Mouse (Mus musculus) heart, embryonic 15.5 days (tissue): ENCODE data around the gene Cntfr. TPM values are rescaled to one million over a fixed set of nuclear protein-coding genes. Genes with fewer than 3 reads are reported as not detected.
"Not testable (repeated sequence)": the region's sequence is repeated elsewhere in the genome, so short reads cannot be mapped to it uniquely, and the experiment has no call there.

Experiments
- ATAC-seq: fragments of 200-750 bp; cut with Nextera tagmentation; replicated peaks from 2 replicates; pipeline ENCODE4 v1.8.0; 2017; ENCODE audit warnings: low read depth, moderate TSS enrichment; ENCODE audit not compliant: insufficient number of reproducible peaks, insufficient read depth, low FRiP score
- H3K27ac ChIP-seq: fragments of 300-500 bp; sonication (generic); 2 replicates; pipeline ENCODE4 v1.5.1; 2015; ENCODE audit warnings: mild to moderate bottlenecking, inconsistent platforms
- H3K27me3 ChIP-seq: fragments of 300-500 bp; sonication (generic); 2 replicates; pipeline ENCODE4 v1.6.1; 2015; ENCODE audit warnings: inconsistent platforms
- H3K36me3 ChIP-seq: fragments of 300-500 bp; sonication (generic); 2 replicates; pipeline ENCODE4 v1.6.1; 2015; ENCODE audit warnings: mild to moderate bottlenecking, inconsistent platforms
- H3K4me1 ChIP-seq: fragments of 300-500 bp; sonication (generic); replicated peaks from 2 replicates; pipeline ENCODE4 v1.6.1; 2015; ENCODE audit warnings: inconsistent platforms
- H3K4me2 ChIP-seq: fragments of 300-500 bp; sonication (generic); 2 replicates; pipeline ENCODE4 v1.6.1; 2015; ENCODE audit warnings: inconsistent platforms, mild to moderate bottlenecking, moderate library complexity
- H3K4me3 ChIP-seq: fragments of 300-500 bp; sonication (generic); 2 replicates; pipeline ENCODE4 v1.5.1; 2015; ENCODE audit warnings: mild to moderate bottlenecking, inconsistent platforms
- H3K9ac ChIP-seq: fragments of 300-500 bp; sonication (generic); 2 replicates; pipeline ENCODE4 v1.6.1; 2015; ENCODE audit warnings: mild to moderate bottlenecking, inconsistent platforms
- H3K9me3 ChIP-seq: fragments of 300-500 bp; sonication (generic); replicated peaks from 2 replicates; pipeline ENCODE4 v1.6.1; 2016; ENCODE audit warnings: inconsistent platforms
- WGBS: fragments of 180-500 bp; shearing (Covaris S2); methylation state at CpG from one replicate; pipeline ENCODE4 v1.1.7; 2015; ENCODE audit warnings: mixed read lengths; 5-methylcytosine and 5-hydroxymethylcytosine counted together
- polyA plus RNA-seq: library from polyadenylated mRNA; unstranded; fragments of >200 nt; fragmentation: Nextera tagmentation; extraction: Ambion mirVana; gene quantifications from 2 replicates; pipeline ENCODE4 v1.2.1, GENCODE M21; 2015

The Cntfr gene
- polyA plus RNA-seq, 1 experiment from 2014 or later: 2.0 TPM

DNA sequence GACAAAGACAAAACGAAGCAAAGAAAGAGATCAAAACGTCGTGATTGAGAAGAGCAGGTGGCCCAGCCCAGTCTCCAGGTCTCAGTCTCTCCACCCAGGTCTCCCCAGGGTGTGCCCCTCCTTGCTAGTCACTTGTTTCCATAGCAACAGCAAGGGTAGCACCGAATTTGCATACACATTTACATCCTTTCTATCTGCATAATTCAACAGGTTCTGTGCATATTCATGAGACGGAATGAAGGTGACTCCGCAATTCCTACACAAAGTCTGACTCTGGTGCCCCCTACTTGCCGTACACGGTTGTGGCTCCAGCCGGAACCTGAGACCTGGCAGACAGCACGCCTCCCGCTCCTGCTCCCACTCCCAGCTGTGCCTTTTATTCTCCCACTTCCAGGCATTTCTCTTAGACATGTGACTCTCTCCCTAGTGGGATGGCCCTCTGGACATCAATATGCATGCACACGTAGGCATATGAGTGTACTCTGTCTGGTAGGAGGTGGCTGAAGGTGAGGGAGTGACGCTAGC is 10.2 kb upstream of the Cntfr start:
- Histone ChIP-seq H3K4me2 (peak overlapping the region; percentile 15; the same call in 1 of the 2 replicates), H3K27ac (no peak overlapping the region), H3K9me3 (no peaks in the 10 kb centered on the region), H3K27me3 (peaks cover 29% of the 10 kb centered on the region), H3K4me1 (peaks cover 20% of the 10 kb centered on the region), H3K4me3 (no peak overlapping the region), H3K36me3 (peaks cover 5% of the 10 kb centered on the region; the same call in 1 of the 2 replicates), H3K9ac (no peak overlapping the region)
- ATAC-seq: peak; percentile 53
- WGBS: 3% methylated on average over 13 of the region's 13 CpGs

DNA sequence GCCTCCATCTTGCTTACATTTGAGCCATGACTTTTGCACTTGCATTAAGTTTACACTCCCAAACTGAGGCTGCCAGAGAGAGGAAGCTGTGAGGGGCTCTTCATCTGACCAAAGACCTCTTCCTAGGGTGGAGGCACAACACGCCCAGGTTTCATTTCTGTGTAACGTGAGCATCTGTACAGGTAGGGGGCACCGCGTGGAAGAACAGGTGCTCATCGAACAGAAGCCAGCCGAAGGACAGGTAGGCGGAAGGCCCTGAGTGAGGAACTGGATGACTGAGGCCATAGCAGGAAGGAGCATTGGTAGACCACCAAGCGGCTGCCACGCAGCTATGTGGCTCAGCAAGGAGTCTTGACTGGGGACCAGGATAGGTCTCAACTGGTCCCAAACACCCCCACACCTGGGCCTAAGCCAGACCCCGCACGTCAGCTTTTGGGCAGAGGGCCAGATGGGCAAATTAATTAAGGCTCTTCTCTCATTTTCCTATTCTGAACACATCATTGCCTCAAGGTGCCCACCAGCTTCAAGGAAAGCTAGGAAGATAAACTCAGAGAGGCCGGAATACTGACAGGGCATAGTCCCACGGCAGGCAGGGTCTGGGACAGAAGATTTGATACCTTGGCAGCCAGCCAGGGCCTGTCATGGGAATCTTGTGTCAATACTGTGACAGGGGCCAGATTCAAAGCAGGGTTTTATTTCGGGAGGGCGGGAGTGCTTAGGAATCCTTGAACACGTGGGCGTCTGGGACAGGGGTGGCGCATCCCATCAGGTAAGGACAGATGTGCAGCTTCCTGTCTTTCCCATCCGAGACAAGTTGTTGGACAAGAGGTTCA is 9.2 kb upstream of the Cntfr start:
- Histone ChIP-seq H3K27ac (no peak overlapping the region), H3K9me3 (no peaks in the 10 kb centered on the region), H3K36me3 (no peaks in the 10 kb centered on the region), H3K4me3 (no peak overlapping the region), H3K27me3 (peaks cover 29% of the 10 kb centered on the region), H3K4me1 (peaks cover 14% of the 10 kb centered on the region), H3K4me2 (0 out of 2 replicates have a peak overlapping the region, but pooled peaks have one; percentile 15), H3K9ac (no peak overlapping the region)
- no peak for ATAC-seq
- WGBS: 51% methylated on average over 19 of the region's 19 CpGs

DNA sequence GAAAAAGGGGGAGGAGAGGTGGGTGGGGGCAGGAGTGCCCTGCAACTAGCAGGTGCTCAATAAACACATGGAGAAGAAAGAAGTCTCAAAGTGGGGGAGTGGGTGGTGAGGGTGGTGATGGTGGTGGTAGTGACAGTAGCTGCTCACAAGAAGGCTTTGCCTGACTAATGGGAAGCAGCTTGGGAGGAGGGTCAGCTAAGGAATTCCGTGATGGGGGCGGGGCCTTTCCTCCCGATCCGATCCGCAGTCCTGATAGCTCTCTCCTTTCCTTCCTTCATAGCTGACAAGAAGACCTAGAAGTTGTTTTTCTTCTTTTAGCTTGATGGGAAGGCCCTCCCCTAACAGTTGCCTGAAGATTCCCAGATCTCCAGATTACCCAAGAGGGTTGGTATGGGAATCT is 7.8 kb upstream of the Cntfr start:
- no peak overlapping the region for H3K4me3 ChIP-seq
- WGBS: 6% methylated on average over 5 of the region's 5 CpGs
- no peak overlapping the region for H3K9ac ChIP-seq
- no peak for ATAC-seq
- H3K27me3 ChIP-seq: peaks cover 29% of the 10 kb centered on the region
- H3K36me3 ChIP-seq: no peaks in the 10 kb centered on the region
- peaks cover 14% of the 10 kb centered on the region for H3K4me1 ChIP-seq
- H3K27ac ChIP-seq: no peak overlapping the region
- no peaks in the 10 kb centered on the region for H3K9me3 ChIP-seq
- H3K4me2 ChIP-seq: no peak overlapping the region

DNA sequence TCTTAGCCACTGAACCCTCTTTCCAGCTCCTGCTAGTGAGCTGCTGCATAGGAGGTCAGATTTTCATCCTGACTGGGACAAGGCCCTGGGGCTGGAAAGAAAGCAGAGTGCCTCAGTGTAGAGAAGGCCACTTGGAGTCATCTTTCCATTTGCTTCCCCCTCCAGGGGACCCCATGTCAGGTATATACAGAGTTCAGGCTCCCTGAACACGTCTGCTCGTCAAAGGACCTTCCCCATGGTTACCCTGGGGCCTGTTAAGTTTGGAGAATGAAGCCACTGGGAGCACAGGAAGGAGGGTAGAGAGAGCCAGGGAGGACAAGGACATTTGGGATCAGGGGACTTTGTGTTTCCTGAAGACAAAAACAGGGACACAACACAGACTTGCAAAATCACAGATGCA is 5.3 kb upstream of the Cntfr start:
- Histone ChIP-seq H3K27me3 (peaks cover 26% of the 10 kb centered on the region), H3K4me1 (peaks cover 13% of the 10 kb centered on the region)
- H3K4me3 ChIP-seq, H3K4me2 ChIP-seq, H3K36me3 ChIP-seq, H3K9ac ChIP-seq, ATAC-seq, H3K9me3 ChIP-seq, H3K27ac ChIP-seq: not testable (repeated sequence)
- WGBS: 62% methylated on average over 2 of the region's 2 CpGs

DNA sequence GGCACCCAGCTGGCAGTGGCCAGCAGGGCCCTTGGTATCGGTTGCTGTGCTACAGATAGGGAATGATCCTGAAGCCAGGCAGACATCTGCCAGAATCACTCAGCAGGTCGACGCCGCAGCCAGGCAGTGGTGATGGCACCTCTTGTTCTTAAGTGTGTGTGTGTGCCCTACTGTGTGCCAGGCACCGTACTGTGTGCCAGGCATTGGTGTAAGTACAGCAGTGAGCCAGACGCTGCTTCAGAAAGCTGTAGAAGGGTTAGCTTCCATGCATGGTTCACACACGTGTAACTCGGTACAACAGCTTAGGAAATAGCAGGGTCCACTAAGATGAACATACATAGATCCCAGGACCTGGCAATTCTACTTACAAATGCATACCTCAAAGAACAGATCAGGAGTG is 3.3 kb upstream of the Cntfr start:
- H3K4me3 ChIP-seq, H3K36me3 ChIP-seq, ATAC-seq, H3K9ac ChIP-seq, H3K4me1 ChIP-seq, H3K9me3 ChIP-seq, H3K4me2 ChIP-seq, H3K27ac ChIP-seq: not testable (repeated sequence)
- WGBS: 78% methylated on average over 5 of the region's 8 CpGs
- peaks cover 15% of the 10 kb centered on the region for H3K27me3 ChIP-seq

DNA sequence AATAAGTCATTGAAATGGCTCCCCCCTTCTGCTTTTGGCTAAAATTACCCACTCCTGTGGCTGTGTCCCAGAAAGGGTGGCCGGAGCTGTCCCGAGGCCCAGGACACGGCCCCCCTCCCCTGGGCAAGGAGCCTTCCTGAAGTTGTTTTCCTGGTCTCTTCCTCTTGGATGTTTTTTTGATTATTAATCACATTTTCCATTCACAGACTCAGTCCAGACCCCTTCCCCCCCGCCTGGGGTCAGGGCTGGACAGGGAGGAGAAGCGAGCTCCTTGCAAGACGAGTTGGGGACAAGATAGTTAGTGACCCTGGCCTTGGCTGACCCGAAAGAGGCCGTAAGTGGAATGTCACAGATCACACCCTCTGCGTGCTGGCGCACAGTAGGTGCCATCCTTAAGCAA is 2.9 kb upstream of the Cntfr start, which contains the start of gene Il11ra1:
Gene Il11ra1, plus strand, starts transcription at position 207 of the 400 bp plus-strand sequence.
- Histone ChIP-seq H3K27me3 (peaks cover 10% of the 10 kb centered on the region), H3K4me2 (peak within 1 kb of the TSS; percentile 29)
- H3K4me3 ChIP-seq, H3K36me3 ChIP-seq, H3K9me3 ChIP-seq, H3K9ac ChIP-seq, H3K4me1 ChIP-seq, ATAC-seq, H3K27ac ChIP-seq: not testable (repeated sequence)
- WGBS: 62% methylated on average over 10 of the region's 10 CpGs

DNA sequence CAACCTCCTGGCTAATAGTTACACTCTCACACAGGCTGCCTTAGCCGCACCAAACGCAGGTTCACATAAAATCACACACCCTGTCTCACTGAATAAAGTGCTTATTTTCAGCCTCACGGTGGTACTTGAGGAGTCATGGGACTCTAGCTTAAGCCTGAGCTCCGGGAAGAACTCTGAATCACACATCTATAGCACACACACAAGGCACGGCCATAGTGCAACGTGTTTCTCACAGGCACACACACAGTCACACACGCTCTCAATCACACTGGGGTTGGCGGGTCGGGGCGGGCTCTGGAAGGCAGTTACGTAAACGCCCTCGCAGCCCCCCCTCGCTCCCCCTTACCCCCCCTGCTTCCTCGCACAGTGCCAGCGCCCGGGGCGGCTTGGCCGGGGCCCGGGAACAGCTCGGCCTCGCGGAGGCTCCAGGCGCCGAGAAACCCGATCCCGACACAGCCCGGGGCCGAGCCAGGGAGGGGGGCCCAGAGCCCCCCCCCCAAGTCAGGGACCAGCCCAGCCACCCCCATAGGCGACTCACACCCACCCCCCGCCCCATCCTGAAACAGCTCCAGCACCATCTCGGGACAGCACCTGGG is 1.6 kb upstream of the Cntfr start:
- H3K4me3 ChIP-seq, H3K9me3 ChIP-seq, H3K9ac ChIP-seq, H3K27me3 ChIP-seq, H3K27ac ChIP-seq, H3K4me1 ChIP-seq, ATAC-seq, H3K36me3 ChIP-seq: not testable (repeated sequence)
- 5% methylated on average over 17 of the region's 32 CpGs for WGBS
- H3K4me2 ChIP-seq: peak overlapping the region; percentile 29

DNA sequence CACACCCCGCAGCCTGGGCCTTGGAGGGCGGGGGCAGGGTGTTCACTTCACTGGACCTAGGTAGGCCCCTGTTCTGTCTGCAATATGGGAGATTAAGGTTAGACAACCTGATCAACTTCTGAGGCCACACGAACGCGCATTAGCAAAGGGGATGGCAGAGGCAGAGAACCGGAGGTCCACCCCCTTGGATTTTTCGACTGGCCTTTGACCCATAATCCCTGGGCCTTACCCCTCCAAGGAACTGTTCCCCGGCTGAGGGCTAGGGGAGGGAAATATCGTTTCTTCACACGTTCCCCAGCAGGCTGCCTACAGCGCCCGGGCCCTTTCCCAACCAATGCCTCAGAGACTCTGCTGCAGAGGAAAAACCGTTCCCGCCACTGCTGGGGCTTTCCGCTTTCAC is 437 bp downstream of the Cntfr start:
- not testable (repeated sequence) for H3K27me3 ChIP-seq, H3K4me1 ChIP-seq, H3K9me3 ChIP-seq, H3K4me3 ChIP-seq, ATAC-seq, H3K27ac ChIP-seq, H3K36me3 ChIP-seq, H3K9ac ChIP-seq
- 11% methylated on average over 12 of the region's 15 CpGs for WGBS
- peak overlapping the region; percentile 44; the same call in 1 of the 2 replicates for H3K4me2 ChIP-seq

DNA sequence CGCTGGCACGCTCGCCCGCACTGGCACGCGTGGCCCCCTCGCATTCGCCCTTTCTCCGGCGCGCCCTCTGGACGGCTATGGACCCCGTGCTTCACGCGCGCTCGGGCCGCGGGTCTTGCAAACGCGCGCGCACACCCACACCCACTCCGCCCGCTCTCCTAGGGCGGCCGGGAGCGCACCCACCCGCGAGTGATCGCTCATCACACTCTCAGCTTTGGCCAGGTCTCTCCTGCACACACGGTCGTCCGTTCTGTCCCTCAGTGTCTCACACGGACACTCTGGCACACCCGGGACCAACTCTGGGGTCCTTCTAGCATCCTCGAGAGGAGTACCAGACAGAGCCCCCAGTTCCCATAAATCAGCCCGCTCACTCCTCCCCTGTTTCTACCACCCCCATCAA is 1.1 kb downstream of the Cntfr start:
- 4% methylated on average over 12 of the region's 38 CpGs for WGBS
- H3K27ac ChIP-seq, H3K9me3 ChIP-seq, H3K27me3 ChIP-seq, ATAC-seq, H3K9ac ChIP-seq, H3K36me3 ChIP-seq, H3K4me1 ChIP-seq: not testable (repeated sequence)
- H3K4me2 ChIP-seq: peak overlapping the region; percentile 52
- 0 out of 2 replicates have a peak overlapping the region, but pooled peaks have one; percentile 18 for H3K4me3 ChIP-seq

DNA sequence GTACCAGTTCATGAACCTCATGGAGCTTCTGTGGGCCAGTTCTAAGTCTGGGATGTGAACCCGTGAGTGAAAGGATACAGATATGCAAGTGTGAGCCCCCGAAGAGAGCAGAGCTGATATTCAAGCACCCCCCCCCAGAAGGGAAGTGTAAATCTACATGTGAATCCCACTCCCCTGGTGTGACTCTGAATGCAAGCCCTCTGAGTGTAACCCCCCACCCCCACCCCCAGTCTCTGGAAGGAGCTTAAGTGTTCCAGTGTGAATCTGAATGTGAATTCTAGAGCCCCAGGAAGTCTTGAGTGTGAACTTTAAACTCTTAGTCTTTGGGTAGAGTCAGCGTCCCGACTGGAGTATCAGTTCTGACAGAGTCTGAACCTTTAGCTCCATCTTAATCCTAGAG is 3.4 kb downstream of the Cntfr start:
- WGBS: 17% methylated on average over 4 of the region's 4 CpGs
- not testable (repeated sequence) for H3K27ac ChIP-seq, H3K4me3 ChIP-seq, H3K4me2 ChIP-seq, H3K4me1 ChIP-seq, ATAC-seq, H3K36me3 ChIP-seq, H3K9ac ChIP-seq, H3K27me3 ChIP-seq, H3K9me3 ChIP-seq

DNA sequence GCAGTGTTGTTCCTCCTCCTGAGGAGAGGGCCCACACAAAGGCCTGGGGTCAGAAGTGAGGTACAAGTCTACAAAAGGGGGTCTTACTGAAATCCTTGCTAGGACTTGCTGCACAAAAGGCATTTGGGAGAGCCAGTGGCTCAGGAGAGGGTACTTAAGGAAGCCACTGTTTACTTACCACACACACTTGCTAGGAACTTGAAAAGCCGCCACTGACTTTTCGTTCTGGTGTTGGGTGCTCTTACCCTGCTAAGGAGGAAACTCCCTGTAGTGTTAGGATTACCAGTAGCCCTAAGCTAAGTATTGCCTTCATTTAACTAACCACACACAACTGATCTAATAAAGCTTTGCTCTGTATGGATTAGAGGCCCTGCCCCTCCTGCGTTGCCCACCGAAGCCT is 6.9 kb downstream of the Cntfr start:
- WGBS: no CpG with 5 or more reads among the region's 4 CpGs
- not testable (repeated sequence) for H3K4me2 ChIP-seq, ATAC-seq, H3K27ac ChIP-seq, H3K4me1 ChIP-seq, H3K4me3 ChIP-seq, H3K36me3 ChIP-seq, H3K27me3 ChIP-seq, H3K9ac ChIP-seq, H3K9me3 ChIP-seq
